Mouse (Mus musculus): ENCODE measurements at regions not wholly inside any gene's neighbourhood (a gene's known extent, or its start where the extent isn't known, plus 50 kb on each side); places are given as distances from the start of the nearest gene placed in this dataset.

- no peak overlapping the region for H3K9ac ChIP-seq (replicated peaks; ENCODE audit: low read depth, low read length)
- no peak overlapping the region for H3K4me2 ChIP-seq (replicated peaks; ENCODE audit: low read depth, low read length)
- H3K9me3 ChIP-seq (ENCODE audit: control insufficient read depth, low read depth, low read length): no peaks in the 10 kb centered on the region
- no peaks in the 10 kb centered on the region for H3K27me3 ChIP-seq (ENCODE audit: control insufficient read depth, insufficient read depth, low read length)
- no peaks in the 10 kb centered on the region for H3K36me3 ChIP-seq (ENCODE audit: control insufficient read depth, insufficient read depth, low read length)
- no peak for ATAC-seq (ENCODE audit: insufficient number of reproducible peaks, insufficient read depth, low FRiP score, low read depth)
- no peak overlapping the region for H3K27ac ChIP-seq (ENCODE audit: low read length)
- peaks cover 5% of the 10 kb centered on the region for H3K4me1 ChIP-seq (ENCODE audit: control insufficient read depth, insufficient read depth, low read length)
- WGBS: 40% methylated on average over 12 of the region's 12 CpGs
- no peak overlapping the region for H3K4me3 ChIP-seq (ENCODE audit: low read depth, low read length)
These were observed 92.0 kb downstream of the Mis18a start for GRCm38 (mm10) chr16:90635216-90635615.

- peak overlapping the region; percentile 93 for H3K27ac ChIP-seq (ENCODE audit: low read length)
- no peaks in the 10 kb centered on the region for H3K9me3 ChIP-seq (ENCODE audit: control insufficient read depth, low read depth, low read length)
- H3K27me3 ChIP-seq (ENCODE audit: control insufficient read depth, insufficient read depth, low read length): no peaks in the 10 kb centered on the region
- no peak for ATAC-seq (ENCODE audit: insufficient number of reproducible peaks, insufficient read depth, low FRiP score, low read depth)
- H3K4me3 ChIP-seq (ENCODE audit: low read depth, low read length): no peak overlapping the region
- H3K4me2 ChIP-seq (replicated peaks; ENCODE audit: low read depth, low read length): no peak overlapping the region
- 17% methylated on average over 6 of the region's 6 CpGs for WGBS
- peaks cover 36% of the 10 kb centered on the region for H3K4me1 ChIP-seq (ENCODE audit: control insufficient read depth, insufficient read depth, low read length)
- no peaks in the 10 kb centered on the region for H3K36me3 ChIP-seq (ENCODE audit: control insufficient read depth, insufficient read depth, low read length)
- no peak overlapping the region for H3K9ac ChIP-seq (replicated peaks; ENCODE audit: low read depth, low read length)
These were observed 97.2 kb downstream of the Mis18a start for GRCm38 (mm10) chr16:90629976-90630375.

- no peak overlapping the region; the same call in 1 of the 2 replicates for H3K4me2 ChIP-seq (replicated peaks; ENCODE audit: low read depth, low read length)
- H3K9me3 ChIP-seq (ENCODE audit: control insufficient read depth, low read depth, low read length): no peaks in the 10 kb centered on the region
- peak; percentile 64; the same call in 1 of the 2 replicates for ATAC-seq (ENCODE audit: insufficient number of reproducible peaks, insufficient read depth, low FRiP score, low read depth)
- H3K27me3 ChIP-seq (ENCODE audit: control insufficient read depth, insufficient read depth, low read length): no peaks in the 10 kb centered on the region
- H3K27ac ChIP-seq (ENCODE audit: low read length): peak overlapping the region; percentile 93
- no peaks in the 10 kb centered on the region for H3K36me3 ChIP-seq (ENCODE audit: control insufficient read depth, insufficient read depth, low read length)
- H3K4me3 ChIP-seq (ENCODE audit: low read depth, low read length): no peak overlapping the region
- H3K9ac ChIP-seq (replicated peaks; ENCODE audit: low read depth, low read length): no peak overlapping the region
- peaks cover 43% of the 10 kb centered on the region for H3K4me1 ChIP-seq (ENCODE audit: control insufficient read depth, insufficient read depth, low read length)
- 16% methylated on average over 19 of the region's 19 CpGs for WGBS
These were observed 97.9 kb downstream of the Mis18a start for GRCm38 (mm10) chr16:90629121-90629930.

GRCm38 (mm10) chr16:90628605-90629120, 98.5 kb downstream of the Mis18a start:
- Histone ChIP-seq H3K27ac (ENCODE audit: low read length) (peak overlapping the region; percentile 93), H3K9ac (replicated peaks; ENCODE audit: low read depth, low read length) (no peak overlapping the region), H3K9me3 (ENCODE audit: control insufficient read depth, low read depth, low read length) (no peaks in the 10 kb centered on the region), H3K4me1 (ENCODE audit: control insufficient read depth, insufficient read depth, low read length) (peaks cover 48% of the 10 kb centered on the region), H3K4me3 (ENCODE audit: low read depth, low read length) (no peak overlapping the region), H3K4me2 (replicated peaks; ENCODE audit: low read depth, low read length) (no peak overlapping the region), H3K27me3 (ENCODE audit: control insufficient read depth, insufficient read depth, low read length) (no peaks in the 10 kb centered on the region), H3K36me3 (ENCODE audit: control insufficient read depth, insufficient read depth, low read length) (no peaks in the 10 kb centered on the region)
- no peak for ATAC-seq (ENCODE audit: insufficient number of reproducible peaks, insufficient read depth, low FRiP score, low read depth)
- WGBS: 28% methylated on average over 13 of the region's 13 CpGs

- ATAC-seq (ENCODE audit: insufficient number of reproducible peaks, insufficient read depth, low FRiP score, low read depth): no peak
- Histone ChIP-seq H3K27me3 (ENCODE audit: control insufficient read depth, insufficient read depth, low read length) (no peaks in the 10 kb centered on the region), H3K9ac (replicated peaks; ENCODE audit: low read depth, low read length) (no peak overlapping the region)
These were observed 101.1 kb downstream of the Mis18a start for GRCm38 (mm10) chr16:90626035-90626670.

GRCm38 (mm10) chr16:90625301-90626034, 101.7 kb downstream of the Mis18a start:
- WGBS: 50% methylated on average over 16 of the region's 16 CpGs
- H3K9ac ChIP-seq (replicated peaks; ENCODE audit: low read depth, low read length): no peak overlapping the region
- peaks cover 49% of the 10 kb centered on the region for H3K4me1 ChIP-seq (ENCODE audit: control insufficient read depth, insufficient read depth, low read length)
- ATAC-seq (ENCODE audit: insufficient number of reproducible peaks, insufficient read depth, low FRiP score, low read depth): no peak
- no peak overlapping the region for H3K4me2 ChIP-seq (replicated peaks; ENCODE audit: low read depth, low read length)
- peak overlapping the region; percentile 23 for H3K27ac ChIP-seq (ENCODE audit: low read length)
- H3K9me3 ChIP-seq (ENCODE audit: control insufficient read depth, low read depth, low read length): no peaks in the 10 kb centered on the region
- no peak overlapping the region for H3K4me3 ChIP-seq (ENCODE audit: low read depth, low read length)
- no peaks in the 10 kb centered on the region for H3K27me3 ChIP-seq (ENCODE audit: control insufficient read depth, insufficient read depth, low read length)
- H3K36me3 ChIP-seq (ENCODE audit: control insufficient read depth, insufficient read depth, low read length): no peaks in the 10 kb centered on the region

More at GRCm38 (mm10) chr16:90626035-90626670, 101.1 kb downstream of the Mis18a start:
- no peak overlapping the region for H3K4me2 ChIP-seq (replicated peaks; ENCODE audit: low read depth, low read length)
- 39% methylated on average over 9 of the region's 9 CpGs for WGBS
- peak overlapping the region; percentile 23 for H3K27ac ChIP-seq (ENCODE audit: low read length)
- H3K4me3 ChIP-seq (ENCODE audit: low read depth, low read length): no peak overlapping the region
- H3K4me1 ChIP-seq (ENCODE audit: control insufficient read depth, insufficient read depth, low read length): peaks cover 52% of the 10 kb centered on the region
- no peaks in the 10 kb centered on the region for H3K9me3 ChIP-seq (ENCODE audit: control insufficient read depth, low read depth, low read length)
- no peaks in the 10 kb centered on the region for H3K36me3 ChIP-seq (ENCODE audit: control insufficient read depth, insufficient read depth, low read length)

- H3K36me3 ChIP-seq (ENCODE audit: control insufficient read depth, insufficient read depth, low read length): no peaks in the 10 kb centered on the region
- H3K4me3 ChIP-seq (ENCODE audit: low read depth, low read length): no peak overlapping the region; the same call in 1 of the 2 replicates
- H3K9me3 ChIP-seq (ENCODE audit: control insufficient read depth, low read depth, low read length): no peaks in the 10 kb centered on the region
- 28% methylated on average over 17 of the region's 17 CpGs for WGBS
- H3K27ac ChIP-seq (ENCODE audit: low read length): peak overlapping the region; percentile 82
- H3K4me2 ChIP-seq (replicated peaks; ENCODE audit: low read depth, low read length): peak overlapping the region; percentile 24
- no peak overlapping the region for H3K9ac ChIP-seq (replicated peaks; ENCODE audit: low read depth, low read length)
- no peaks in the 10 kb centered on the region for H3K27me3 ChIP-seq (ENCODE audit: control insufficient read depth, insufficient read depth, low read length)
- peaks cover 41% of the 10 kb centered on the region for H3K4me1 ChIP-seq (ENCODE audit: control insufficient read depth, insufficient read depth, low read length)
- ATAC-seq (ENCODE audit: insufficient number of reproducible peaks, insufficient read depth, low FRiP score, low read depth): peak; percentile 72
These were observed 103.1 kb downstream of the Mis18a start for GRCm38 (mm10) chr16:90624039-90624625.

GRCm38 (mm10) chr16:90622677-90623225, 104.5 kb downstream of the Mis18a start:
- Histone ChIP-seq H3K4me2 (replicated peaks; ENCODE audit: low read depth, low read length) (no peak overlapping the region), H3K27ac (ENCODE audit: low read length) (no peak overlapping the region), H3K9me3 (ENCODE audit: control insufficient read depth, low read depth, low read length) (no peaks in the 10 kb centered on the region), H3K9ac (replicated peaks; ENCODE audit: low read depth, low read length) (no peak overlapping the region), H3K27me3 (ENCODE audit: control insufficient read depth, insufficient read depth, low read length) (no peaks in the 10 kb centered on the region), H3K4me1 (ENCODE audit: control insufficient read depth, insufficient read depth, low read length) (peaks cover 33% of the 10 kb centered on the region), H3K36me3 (ENCODE audit: control insufficient read depth, insufficient read depth, low read length) (no peaks in the 10 kb centered on the region), H3K4me3 (ENCODE audit: low read depth, low read length) (no peak overlapping the region)
- WGBS: 80% methylated on average over 8 of the region's 8 CpGs
- no peak for ATAC-seq (ENCODE audit: insufficient number of reproducible peaks, insufficient read depth, low FRiP score, low read depth)

Measured in stomach, embryonic 14.5 days (tissue).